Mouse (Mus musculus): Measurements from ENCODE around the gene Fbxl18.
A peak's percentile ranks its signal among the peaks of the same experiment; 100 is the strongest.

GRCm38 (mm10) chr5:142901846-142902505 lies 6.8 kb upstream of the Fbxl18 start:
- TF ChIP-seq CTCF (IDR thresholded peaks at IDR 0.05; ENCODE audit: borderline replicate concordance, extremely low read depth, insufficient read depth, insufficient read length) (no peak), POLR2A (IDR thresholded peaks at IDR 0.05; ENCODE audit: borderline replicate concordance, extremely low read depth, insufficient read depth, insufficient read length, poor library complexity, severe bottlenecking) (0 out of 2 replicates have a peak, but pooled peaks have one; percentile 6)
